8 mouse cellular contexts compared by ENCODE assay signal in the genomic region with DNA sequence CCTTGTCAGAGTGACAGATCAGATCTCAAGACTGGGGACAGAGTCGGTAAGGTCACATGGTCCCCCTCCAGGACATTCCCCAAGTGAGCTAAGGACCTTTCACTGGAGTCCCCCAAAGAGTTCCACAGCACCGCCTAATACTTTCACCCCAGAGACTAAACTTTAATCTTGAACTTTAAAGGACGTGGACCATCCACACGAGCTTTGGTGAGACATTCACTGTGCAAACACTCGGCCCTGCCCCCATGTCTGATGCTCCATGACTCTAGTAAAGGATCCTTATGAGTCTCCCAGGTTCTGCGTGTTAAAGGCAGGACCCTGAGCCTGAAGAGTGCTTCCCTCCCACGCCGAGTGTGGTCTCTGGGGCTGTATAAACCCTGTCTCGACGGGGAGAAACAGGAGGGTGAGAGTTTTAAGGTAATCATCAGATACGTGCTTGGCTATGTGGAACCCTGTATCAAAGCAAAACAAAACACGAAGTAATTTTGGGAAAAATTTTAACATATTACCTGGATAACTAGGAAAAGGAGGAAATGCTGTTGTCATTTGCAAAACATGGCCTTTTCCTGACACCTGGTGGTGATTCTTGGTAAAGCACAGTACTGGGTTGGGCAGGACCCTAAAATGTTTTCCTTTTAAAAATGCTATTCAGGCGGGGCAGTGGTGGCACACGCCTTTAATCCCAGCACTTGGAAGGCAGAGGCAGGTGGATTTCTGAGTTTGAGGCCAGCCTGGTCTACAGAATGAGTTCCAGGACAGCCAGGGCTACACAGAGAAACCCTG.
DNase-seq lines count a peak whose midpoint lies in the region; ATAC-seq and TF ChIP-seq lines count a peak whose summit lies in the region.

No protein-coding gene starts in this region.

- H3K9ac ChIP-seq in lung, embryonic 14.5 days, result no peak overlapping the region

- 62% methylated on average over 14 of the region's 14 CpGs for WGBS in lung, embryonic 14.5 days

- H3K4me1 ChIP-seq in lung, embryonic 14.5 days (ENCODE audit: insufficient read depth), result no peaks in the 10 kb centered on the region

- no peak overlapping the region for H3K27ac ChIP-seq in lung, embryonic 14.5 days (ENCODE audit: low read depth)

- peak; percentile 60 to 61 for DNase-seq in adrenal gland, adult 18-20 months (ENCODE audit: low spot score in 2 of 2)
- DNase-seq in adrenal gland, adult 8-10 months, result no peak
- peak; percentile 64 for DNase-seq in urinary bladder, postnatal 25 days (ENCODE audit: low spot score)
- no peak for DNase-seq in urinary bladder, adult 2 months (ENCODE audit: low spot score)
- peak; percentile 57 for DNase-seq in embryo, embryonic 9.5 days (ENCODE audit: extremely low spot score)
- DNase-seq in lung, embryonic 14.5 days, result peak; percentile 89
- DNase-seq in right cerebral cortex, postnatal 4 days, result peak; percentile 80

- no peaks in the 10 kb centered on the region for H3K36me3 ChIP-seq in lung, embryonic 14.5 days (ENCODE audit: insufficient read depth)

- no peak overlapping the region for H3K4me2 ChIP-seq in lung, embryonic 14.5 days

- H3K9me3 ChIP-seq in lung, embryonic 14.5 days (ENCODE audit: low read depth, low read length), result no peaks in the 10 kb centered on the region

- peak; percentile 87 for TF ChIP-seq CTCF in lung, embryonic 14.5 days (IDR thresholded peaks at IDR 0.05; ENCODE audit: low read depth)

- H3K27me3 ChIP-seq in lung, embryonic 14.5 days (ENCODE audit: insufficient read depth, low read length), result no peaks in the 10 kb centered on the region

- no peak overlapping the region for H3K4me3 ChIP-seq in lung, embryonic 14.5 days (ENCODE audit: low read depth, low read length)

- ATAC-seq in inflammation-experienced regulatory T-cells, adult 6 months, result peak; percentile 58
- ATAC-seq in lung, embryonic 14.5 days (ENCODE audit: insufficient read depth), result no peak

Comparison
In these comparisons a context has a peak if more than half of its experiments do, and no peak if none do; other contexts are left out.
1. DNase-seq: peak in adrenal gland, adult 18-20 months (2 of 2), urinary bladder, postnatal 25 days (single experiment), embryo, embryonic 9.5 days (single experiment), lung, embryonic 14.5 days (single experiment) and right cerebral cortex, postnatal 4 days (single experiment); none in adrenal gland, adult 8-10 months (single experiment) and urinary bladder, adult 2 months (single experiment).